Mouse (Mus musculus): ENCODE results near the gene Mettl24. TPM values are rescaled to one million over a fixed set of nuclear protein-coding genes. Genes with fewer than 3 reads are reported as not detected.
A peak's percentile ranks its signal among the peaks of the same experiment; 100 is the strongest.
"Not testable (repeated sequence)": the region's sequence is repeated elsewhere in the genome, so short reads cannot be mapped to it uniquely, and the experiment has no call there.

Mettl24 gene
- polyA plus RNA-seq, 1 experiment: 1.2 TPM

GRCm38 (mm10) chr10:40733291-40733690, 50.2 kb downstream of the Mettl24 start:
- peak in 1 of 2 experiments; percentile 71 for DNase-seq (ENCODE audit: extremely low spot score in 1 of 2, low spot score in 1 of 2)

- no peak for DNase-seq (ENCODE audit: extremely low spot score in 1 of 2, low spot score in 1 of 2)
Measured at GRCm38 (mm10) chr10:40736172-40736571, 53.1 kb downstream of the Mettl24 start.

- no peak for DNase-seq (ENCODE audit: extremely low spot score in 1 of 2, low spot score in 1 of 2)
Measured at GRCm38 (mm10) chr10:40737274-40738112, 54.4 kb downstream of the Mettl24 start.

GRCm38 (mm10) chr10:40740696-40741095, 57.6 kb downstream of the Mettl24 start:
- no peak for DNase-seq (ENCODE audit: extremely low spot score in 1 of 2, low spot score in 1 of 2)

DNA sequence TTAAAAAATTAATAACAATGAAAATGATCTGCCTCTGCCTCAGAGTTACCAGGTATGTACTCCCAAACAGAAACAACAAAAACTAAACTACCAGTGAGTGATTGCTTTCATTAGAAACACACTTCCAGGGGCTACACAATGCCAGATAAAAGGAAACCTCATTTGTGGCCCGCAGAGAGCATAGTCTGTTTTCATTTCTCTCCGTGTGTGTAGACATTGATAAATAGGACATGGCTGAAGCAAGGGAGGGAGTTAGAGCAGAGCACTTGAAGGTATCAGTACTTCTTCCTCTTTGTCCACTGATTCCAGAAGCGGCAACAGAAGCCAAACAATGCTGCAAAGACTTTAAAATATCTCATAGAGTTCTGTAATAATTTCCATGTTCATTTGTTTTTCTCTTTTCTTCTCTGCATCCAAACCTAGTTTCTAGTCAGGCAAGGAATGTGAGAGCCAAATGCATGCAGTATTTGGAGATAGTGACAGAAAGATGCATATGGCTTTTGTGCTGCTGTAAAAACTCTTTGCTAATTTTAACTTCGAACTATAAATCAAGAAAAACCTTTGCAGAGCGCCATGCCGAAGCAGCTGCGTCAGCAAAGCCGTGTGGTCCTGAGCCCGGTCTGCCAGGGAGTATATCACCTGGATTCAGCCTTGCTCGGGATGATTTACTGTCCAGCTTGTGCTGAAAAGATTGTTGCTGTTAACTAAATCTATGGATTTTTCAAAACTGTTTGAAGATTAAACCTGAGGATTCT, 67.4 kb downstream of the Mettl24 start:
- no peak for DNase-seq (ENCODE audit: extremely low spot score in 1 of 2, low spot score in 1 of 2)

DNA sequence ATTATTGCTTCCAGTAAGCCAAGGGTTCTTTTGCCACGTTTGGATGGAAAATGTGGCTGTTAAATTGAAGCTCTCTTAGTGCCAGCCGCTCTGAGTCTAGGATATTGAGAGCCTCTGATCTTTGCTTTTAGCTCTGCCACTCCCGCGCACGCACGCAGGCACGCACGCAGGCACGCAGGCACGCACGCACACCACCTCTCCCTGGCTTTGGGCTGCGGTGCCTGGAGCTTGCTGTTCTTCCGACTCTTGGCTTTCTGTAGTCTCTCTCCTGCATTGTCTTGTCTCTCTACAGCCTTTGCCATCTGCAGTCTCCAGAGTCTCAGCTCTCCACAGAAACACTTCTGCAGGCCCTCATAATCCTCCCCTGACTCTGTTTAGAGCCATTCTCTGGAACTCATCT, 68.1 kb downstream of the Mettl24 start:
- peak in 1 of 2 experiments; percentile 65 for DNase-seq (ENCODE audit: extremely low spot score in 1 of 2, low spot score in 1 of 2)

- no peak for DNase-seq (ENCODE audit: extremely low spot score in 1 of 2, low spot score in 1 of 2)
Measured at GRCm38 (mm10) chr10:40753036-40753435, 70.0 kb downstream of the Mettl24 start.

DNA sequence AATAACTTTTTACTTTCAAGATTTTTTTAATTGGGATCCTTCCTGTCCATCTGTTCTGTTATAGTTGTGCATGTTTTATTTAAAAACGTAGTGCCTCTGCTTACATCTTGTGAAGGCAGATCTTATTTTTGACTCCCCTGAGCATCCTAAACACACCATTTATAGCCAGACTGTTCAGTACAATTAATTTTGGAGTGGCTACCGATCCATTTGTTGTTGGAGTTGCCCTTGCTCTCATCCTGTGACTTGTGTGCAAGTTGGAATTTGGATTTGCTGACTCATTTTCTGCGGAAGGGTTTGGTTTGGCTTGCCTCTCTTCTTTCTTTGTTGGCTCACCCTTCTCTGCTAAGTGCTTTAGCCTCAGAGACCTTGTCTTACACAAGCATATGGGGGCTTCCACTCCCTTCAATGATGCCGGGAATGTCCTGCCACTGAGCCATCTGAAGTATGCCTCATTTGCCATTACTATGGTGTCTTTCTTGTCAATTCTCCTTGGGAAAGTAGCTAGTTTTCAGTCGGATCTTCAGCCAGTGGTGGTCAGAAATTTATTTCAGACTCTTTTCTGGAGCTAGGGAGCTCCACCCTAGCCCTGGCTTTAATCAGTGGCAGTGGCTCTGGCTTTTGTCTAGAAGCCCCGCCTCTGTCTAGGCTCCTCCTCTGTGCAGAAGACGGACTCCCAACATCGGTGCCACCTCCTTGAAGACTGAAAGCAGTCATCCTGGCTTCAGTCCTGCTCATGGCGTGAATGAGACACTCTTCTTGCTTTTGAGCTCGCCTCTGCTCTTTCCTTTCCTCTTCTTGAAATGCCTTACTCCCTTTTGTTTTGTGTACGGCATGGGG, 75.3 kb downstream of the Mettl24 start:
- no peak for DNase-seq (ENCODE audit: extremely low spot score in 1 of 2, low spot score in 1 of 2)

GRCm38 (mm10) chr10:40759391-40760194, 76.5 kb downstream of the Mettl24 start:
- not testable (repeated sequence) for DNase-seq (ENCODE audit: extremely low spot score in 1 of 2, low spot score in 1 of 2)

DNA sequence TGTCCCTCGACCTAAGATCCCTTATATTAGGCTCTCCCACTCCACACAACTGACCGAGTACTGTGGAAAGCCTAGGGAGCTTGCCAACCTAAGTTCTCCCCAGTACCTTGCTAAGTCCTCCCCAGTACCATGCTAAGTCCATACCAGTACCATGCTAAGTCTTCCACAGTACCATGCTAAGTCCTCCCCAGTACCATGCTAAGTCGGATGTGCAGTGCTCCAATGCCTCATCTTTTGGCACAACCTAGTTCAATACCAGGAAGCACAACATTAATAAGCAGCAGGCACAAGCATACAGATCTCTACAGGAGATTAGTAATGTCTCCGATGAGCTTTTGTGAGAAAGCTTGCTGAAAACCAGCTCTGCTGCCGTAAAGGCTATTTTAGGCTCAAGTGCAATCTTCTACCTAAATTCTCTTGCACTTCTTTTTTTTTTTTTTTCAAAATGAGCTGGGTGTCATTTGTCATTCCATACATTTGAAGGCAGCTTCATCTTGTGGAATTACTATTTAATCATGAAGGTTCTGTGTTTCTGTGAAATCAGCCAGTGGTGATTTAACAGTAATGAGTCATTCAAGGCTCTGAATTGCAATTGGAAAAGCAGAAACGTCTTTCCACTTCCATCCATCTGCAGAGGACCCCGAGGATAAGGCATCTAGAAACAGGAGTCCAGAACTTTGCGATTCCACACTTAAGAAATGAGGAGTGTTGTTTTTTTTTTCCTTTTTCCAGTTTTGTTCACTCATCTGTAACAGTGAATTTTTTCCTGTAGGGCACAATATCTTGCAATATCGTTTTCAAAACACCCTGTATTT, 77.3 kb downstream of the Mettl24 start:
- no peak for DNase-seq (ENCODE audit: extremely low spot score in 1 of 2, low spot score in 1 of 2)

DNA sequence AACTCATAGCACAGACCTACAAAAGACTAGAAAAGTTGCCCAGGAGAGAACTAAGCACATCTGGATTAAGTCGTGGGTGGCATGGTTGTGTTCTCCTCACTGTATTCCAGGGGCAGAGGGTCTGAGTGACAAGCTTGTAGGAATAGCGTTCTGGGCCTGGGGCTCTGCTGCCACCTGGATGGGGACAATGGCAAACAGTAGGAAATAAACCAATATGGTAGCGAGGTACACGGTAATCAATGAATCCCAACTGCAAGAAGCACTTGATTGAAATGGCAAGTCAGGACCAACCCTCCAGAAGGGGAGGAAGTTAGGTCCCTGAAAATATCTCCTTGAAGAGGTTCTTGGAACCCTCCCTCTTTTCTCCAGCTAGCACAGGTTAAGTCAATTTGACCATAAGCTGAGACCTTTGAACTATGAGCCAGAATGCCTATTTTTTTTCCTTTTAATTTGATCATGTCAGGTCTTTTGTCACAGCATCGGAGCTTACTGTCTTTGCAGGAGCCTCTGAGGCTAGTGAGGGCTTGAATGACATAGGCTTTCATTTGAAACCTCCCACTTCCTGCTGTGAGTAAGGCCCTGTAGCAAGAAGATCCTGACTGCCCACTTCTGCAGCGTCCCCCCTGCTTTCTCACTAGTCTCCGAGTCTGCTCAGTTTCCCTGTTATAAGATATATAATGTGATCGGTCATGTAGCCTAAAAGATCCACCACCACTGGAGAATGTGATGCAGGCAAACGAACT, 78.1 kb downstream of the Mettl24 start:
- DNase-seq (ENCODE audit: extremely low spot score in 1 of 2, low spot score in 1 of 2): no peak

DNA sequence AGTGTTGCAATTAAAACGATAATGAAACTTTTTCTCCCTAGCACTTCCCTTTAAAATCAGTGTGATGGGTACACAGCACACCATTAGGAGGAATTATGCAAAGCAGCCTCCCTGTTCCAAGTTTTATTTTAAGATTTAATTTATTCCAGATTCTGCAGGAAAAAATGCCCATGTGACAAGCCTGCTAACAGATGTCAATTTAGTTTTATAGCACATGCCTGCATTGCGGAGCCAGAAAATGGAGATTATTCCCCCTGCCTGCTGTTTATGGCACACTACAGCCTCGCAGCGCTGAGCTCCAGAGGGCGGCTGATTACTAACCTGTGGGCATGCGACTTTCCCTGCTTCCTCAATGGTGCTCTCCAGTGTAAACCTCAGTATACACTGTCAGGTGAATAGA, 79.5 kb downstream of the Mettl24 start:
- DNase-seq (ENCODE audit: extremely low spot score in 1 of 2, low spot score in 1 of 2): peak; percentile 47 to 76

DNA sequence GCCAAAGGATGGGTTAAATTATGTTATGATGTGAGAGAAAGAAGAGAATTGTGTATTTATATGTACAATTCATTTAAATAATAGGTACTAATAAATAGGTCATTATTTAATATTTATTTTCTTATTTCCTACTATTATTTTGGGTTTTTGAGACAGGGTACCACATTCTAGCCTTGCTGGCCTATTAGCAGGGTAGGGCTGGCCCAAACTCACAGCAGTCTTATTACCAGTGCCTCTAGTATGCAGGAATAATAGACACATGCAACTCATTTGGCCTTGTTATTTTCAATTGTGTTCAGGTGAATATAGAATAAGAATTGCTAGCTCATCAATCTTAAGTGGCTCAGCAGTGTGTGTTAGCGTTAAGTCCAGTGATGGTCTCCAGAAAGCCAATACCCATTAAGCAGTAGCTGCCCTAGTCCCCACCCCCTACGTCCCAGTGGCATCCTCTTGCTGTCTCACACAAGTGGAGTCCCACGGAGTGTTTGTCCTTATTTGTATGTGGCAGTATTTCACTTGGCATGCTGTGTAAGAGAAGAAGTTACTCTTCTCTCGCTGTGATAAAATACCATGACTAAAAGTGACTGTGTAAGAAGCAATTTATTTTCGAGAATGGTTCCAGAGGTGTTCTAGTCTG, 80.1 kb downstream of the Mettl24 start:
- no peak for DNase-seq (ENCODE audit: extremely low spot score in 1 of 2, low spot score in 1 of 2)

DNA sequence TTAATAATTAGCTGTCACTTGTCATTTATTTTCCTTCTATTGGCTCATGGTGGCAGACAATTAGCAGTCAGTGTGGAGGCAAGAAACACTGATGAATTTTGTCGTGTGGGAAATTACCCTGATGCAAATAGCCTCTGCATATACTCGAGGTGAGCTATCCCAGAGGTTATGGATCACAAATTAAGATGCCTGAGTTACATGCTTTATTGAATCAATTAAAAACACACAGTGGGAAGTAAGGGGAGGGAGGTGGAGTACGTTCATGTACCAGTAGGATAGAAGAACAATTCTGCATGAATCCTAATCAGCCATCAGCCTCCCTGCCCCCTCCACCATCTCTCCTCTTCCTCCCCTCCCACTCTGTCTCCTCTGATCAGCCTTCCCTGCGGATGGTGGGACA, 89.2 kb downstream of the Mettl24 start:
- DNase-seq (ENCODE audit: extremely low spot score in 1 of 2, low spot score in 1 of 2): no peak

DNA sequence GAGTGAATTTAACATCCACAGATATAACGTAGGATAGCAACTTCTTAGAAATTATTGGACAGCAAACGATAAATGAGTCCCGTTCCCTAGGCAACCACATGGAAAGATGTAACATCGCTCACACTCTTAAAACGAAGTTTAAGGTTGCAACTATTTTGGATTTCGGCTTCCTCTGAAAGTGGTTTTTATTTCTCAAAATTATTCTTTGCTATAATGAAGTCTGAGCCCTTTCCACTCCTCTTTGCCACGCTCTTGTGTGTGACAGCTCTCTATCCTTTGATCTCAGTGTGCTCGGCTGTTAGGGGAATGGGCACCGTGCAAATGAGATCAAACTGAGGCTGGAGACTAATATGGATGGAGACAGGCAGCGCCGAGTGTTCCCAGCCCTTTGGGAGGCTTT, 92.1 kb downstream of the Mettl24 start:
- DNase-seq (ENCODE audit: extremely low spot score in 1 of 2, low spot score in 1 of 2): no peak

GRCm38 (mm10) chr10:40775655-40776054, 92.6 kb downstream of the Mettl24 start:
- DNase-seq (ENCODE audit: extremely low spot score in 1 of 2, low spot score in 1 of 2): no peak

DNA sequence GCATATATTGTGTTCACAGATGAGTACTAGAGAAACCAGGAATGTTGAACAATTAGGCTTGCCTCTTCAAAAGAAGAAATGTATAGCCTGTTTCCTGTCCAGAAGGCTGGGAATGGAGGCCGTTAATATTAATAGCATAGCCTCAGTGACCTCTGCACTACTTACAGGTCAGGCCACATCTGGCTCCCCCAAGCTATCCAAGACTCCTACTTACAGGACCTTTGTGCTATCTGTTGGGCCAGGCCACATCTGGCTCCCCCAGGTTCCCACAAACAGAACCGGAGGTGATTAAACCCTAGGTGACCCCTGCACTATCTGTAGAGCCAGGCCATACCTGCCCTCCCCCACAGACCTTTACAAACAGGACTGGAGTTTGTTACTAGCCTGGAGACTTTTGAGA, 94.1 kb downstream of the Mettl24 start:
- no peak for DNase-seq (ENCODE audit: extremely low spot score in 1 of 2, low spot score in 1 of 2)

GRCm38 (mm10) chr10:40778472-40778871, 95.4 kb downstream of the Mettl24 start:
- no peak for DNase-seq (ENCODE audit: extremely low spot score in 1 of 2, low spot score in 1 of 2)
